Mouse (Mus musculus): ENCODE measurements around the gene Rpl29. TPM values are rescaled to one million over a fixed set of nuclear protein-coding genes. Genes with fewer than 3 reads are reported as not detected.

Rpl29 gene
- polyA plus RNA-seq, 1 experiment from 2014 or later = 781 TPM

DNA sequence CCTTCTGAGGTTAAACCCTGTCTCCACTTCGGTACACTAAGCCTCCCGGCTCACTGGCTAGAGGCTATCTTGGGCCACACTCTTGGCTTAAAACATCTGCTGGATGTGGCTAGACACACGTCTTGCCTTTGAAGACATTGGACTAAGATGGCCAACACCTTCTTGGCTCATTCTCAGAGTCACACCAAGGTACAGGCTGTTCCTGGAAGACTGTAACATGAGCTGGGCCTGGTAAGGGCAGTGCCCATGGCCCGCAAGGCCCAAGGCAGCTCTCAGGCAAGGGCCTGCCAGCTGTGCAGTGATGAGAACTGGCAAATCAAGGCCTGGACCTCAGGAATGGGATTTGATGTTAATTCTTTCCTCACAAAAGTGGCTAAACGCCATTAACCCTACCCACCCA lies 15.6 kb upstream of the Rpl29 start:
- Histone ChIP-seq H3K4me3 (replicated peaks; ENCODE audit: low read length) (no peak overlapping the region), H3K4me1 (replicated peaks; ENCODE audit: control insufficient read depth, insufficient read depth, low read length) (peaks cover 14% of the 10 kb centered on the region), H3K9ac (no peak overlapping the region), H3K9me3 (ENCODE audit: control insufficient read depth, low read length) (no peaks in the 10 kb centered on the region), H3K4me2 (replicated peaks) (no peak overlapping the region), H3K27ac (no peak overlapping the region), H3K27me3 (ENCODE audit: control insufficient read depth, insufficient read depth, low read length) (no peaks in the 10 kb centered on the region), H3K36me3 (replicated peaks; ENCODE audit: control insufficient read depth, insufficient read depth) (no peaks in the 10 kb centered on the region)
- WGBS = 85% methylated on average over 5 of the region's 5 CpGs
- ATAC-seq (ENCODE audit: low FRiP score) (no peak), DNase-seq (ENCODE audit: low spot score) (no peak)

DNA sequence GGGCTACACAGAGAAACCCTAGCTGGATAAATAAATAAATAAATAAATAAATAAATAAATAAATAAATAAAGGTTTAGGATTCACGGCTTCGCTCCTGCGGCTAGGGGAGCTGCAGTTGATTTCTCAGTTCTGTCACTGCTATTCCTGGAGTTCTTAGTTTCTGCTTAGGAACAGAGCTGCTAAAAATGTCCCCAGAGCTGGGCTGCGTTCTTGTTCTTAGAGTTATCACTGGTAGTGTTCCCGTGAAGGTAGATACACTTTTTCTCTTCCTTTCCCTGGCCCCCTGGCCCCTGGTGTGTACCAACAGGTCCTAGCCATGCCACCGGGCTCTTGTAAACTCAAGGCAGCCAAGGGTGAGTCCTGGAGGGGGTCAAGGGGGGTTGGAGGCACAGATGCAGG lies 12.4 kb upstream of the Rpl29 start:
- no peak for DNase-seq (ENCODE audit: low spot score)
- no peak overlapping the region for H3K4me2 ChIP-seq (replicated peaks)

DNA sequence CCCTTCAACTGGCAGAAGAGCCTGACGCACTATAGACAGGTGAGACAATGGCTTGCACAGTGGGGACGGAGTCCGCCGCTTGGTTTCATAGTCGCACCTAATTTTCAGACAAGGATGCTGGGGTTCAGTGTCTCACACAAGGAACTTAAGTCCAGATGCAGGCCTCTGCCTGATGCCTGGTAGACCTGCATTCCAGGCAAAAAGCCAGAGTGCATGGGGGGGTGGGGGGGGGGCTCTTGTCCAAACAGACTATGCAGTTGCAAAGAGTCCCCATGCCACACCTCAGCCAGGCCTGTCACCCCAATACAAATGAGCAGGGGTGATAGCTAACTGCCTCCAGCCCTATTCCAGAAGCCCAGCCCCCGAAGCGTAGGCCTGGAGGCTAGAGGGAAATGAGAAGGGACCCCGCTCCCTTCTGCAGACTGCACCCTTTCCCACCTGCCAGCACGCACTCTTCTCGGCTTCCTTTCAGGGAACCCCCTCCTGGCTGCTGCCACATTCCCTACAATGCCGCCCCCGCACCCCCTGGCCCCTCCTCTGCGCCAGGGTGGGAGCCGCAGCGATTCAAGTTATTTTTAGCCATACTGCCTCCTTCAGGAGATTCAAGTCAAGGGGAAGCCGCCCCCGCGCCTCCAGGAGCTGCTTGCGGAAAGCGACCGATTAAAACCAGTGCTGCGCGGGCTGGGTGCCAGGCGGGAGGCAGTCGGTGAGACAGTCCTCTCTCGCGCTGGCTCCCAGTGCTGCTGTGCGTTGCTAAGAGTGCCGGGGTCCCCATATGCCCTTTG lies 11.2 kb upstream of the Rpl29 start:
- Histone ChIP-seq H3K9ac (peak overlapping the region; percentile 25), H3K4me3 (replicated peaks; ENCODE audit: low read length) (peak overlapping the region; percentile 10), H3K4me1 (replicated peaks; ENCODE audit: control insufficient read depth, insufficient read depth, low read length) (peaks cover 32% of the 10 kb centered on the region), H3K27ac (peak overlapping the region; percentile 11; the same call in 1 of the 2 replicates), H3K4me2 (replicated peaks) (peak overlapping the region; percentile 47), H3K36me3 (replicated peaks; ENCODE audit: control insufficient read depth, insufficient read depth) (no peaks in the 10 kb centered on the region), H3K9me3 (ENCODE audit: control insufficient read depth, low read length) (no peaks in the 10 kb centered on the region), H3K27me3 (ENCODE audit: control insufficient read depth, insufficient read depth, low read length) (no peaks in the 10 kb centered on the region)
- DNase-seq (ENCODE audit: low spot score) (peak; percentile 81), ATAC-seq (ENCODE audit: low FRiP score) (peak; percentile 60; the same call in 1 of the 2 replicates)
- WGBS = 14% methylated on average over 29 of the region's 29 CpGs

More for the DNA sequence above, 12.4 kb upstream of the Rpl29 start:
- Histone ChIP-seq H3K4me3 (replicated peaks; ENCODE audit: low read length) (no peak overlapping the region), H3K27ac (no peak overlapping the region), H3K27me3 (ENCODE audit: control insufficient read depth, insufficient read depth, low read length) (no peaks in the 10 kb centered on the region), H3K4me1 (replicated peaks; ENCODE audit: control insufficient read depth, insufficient read depth, low read length) (peaks cover 32% of the 10 kb centered on the region), H3K9me3 (ENCODE audit: control insufficient read depth, low read length) (no peaks in the 10 kb centered on the region), H3K36me3 (replicated peaks; ENCODE audit: control insufficient read depth, insufficient read depth) (no peaks in the 10 kb centered on the region), H3K9ac (no peak overlapping the region)
- WGBS = 92% methylated on average over 6 of the region's 6 CpGs
- ATAC-seq (ENCODE audit: low FRiP score) = no peak

DNA sequence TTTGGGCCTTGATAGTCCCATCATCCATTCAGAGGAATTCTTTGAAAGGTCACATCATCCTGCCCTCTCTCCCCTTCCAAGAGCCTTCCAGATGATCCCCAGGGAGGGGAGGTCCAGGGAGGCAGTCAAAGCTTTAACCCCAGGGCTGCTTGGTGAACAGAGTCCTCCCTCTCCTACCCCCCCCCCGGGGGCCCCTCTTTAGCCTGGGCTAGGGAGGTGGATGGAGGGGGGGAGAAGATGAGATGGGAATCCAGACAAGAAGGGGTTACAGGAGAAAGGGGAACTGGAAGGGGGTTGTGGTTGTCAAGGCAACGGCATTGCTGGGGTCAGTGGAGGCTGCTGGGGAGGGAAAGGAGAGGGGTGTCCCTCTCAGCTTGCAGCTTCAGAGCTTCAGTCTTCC lies 8.6 kb upstream of the Rpl29 start:
- no peak overlapping the region; the same call in 1 of the 2 replicates for H3K27ac ChIP-seq
- no peak overlapping the region for H3K4me3 ChIP-seq (replicated peaks; ENCODE audit: low read length)
- H3K27me3 ChIP-seq (ENCODE audit: control insufficient read depth, insufficient read depth, low read length) = no peaks in the 10 kb centered on the region
- WGBS = 8% methylated on average over 2 of the region's 2 CpGs
- H3K4me1 ChIP-seq (replicated peaks; ENCODE audit: control insufficient read depth, insufficient read depth, low read length) = peaks cover 32% of the 10 kb centered on the region
- H3K9ac ChIP-seq = peak overlapping the region; percentile 25; the same call in 1 of the 2 replicates
- DNase-seq (ENCODE audit: low spot score) (peak; percentile 29), ATAC-seq (ENCODE audit: low FRiP score) (peak; percentile 16; the same call in 1 of the 2 replicates)
- H3K9me3 ChIP-seq (ENCODE audit: control insufficient read depth, low read length) = no peaks in the 10 kb centered on the region
- H3K36me3 ChIP-seq (replicated peaks; ENCODE audit: control insufficient read depth, insufficient read depth) = no peaks in the 10 kb centered on the region
- peak overlapping the region; percentile 39; the same call in 1 of the 2 replicates for H3K4me2 ChIP-seq (replicated peaks)

DNA sequence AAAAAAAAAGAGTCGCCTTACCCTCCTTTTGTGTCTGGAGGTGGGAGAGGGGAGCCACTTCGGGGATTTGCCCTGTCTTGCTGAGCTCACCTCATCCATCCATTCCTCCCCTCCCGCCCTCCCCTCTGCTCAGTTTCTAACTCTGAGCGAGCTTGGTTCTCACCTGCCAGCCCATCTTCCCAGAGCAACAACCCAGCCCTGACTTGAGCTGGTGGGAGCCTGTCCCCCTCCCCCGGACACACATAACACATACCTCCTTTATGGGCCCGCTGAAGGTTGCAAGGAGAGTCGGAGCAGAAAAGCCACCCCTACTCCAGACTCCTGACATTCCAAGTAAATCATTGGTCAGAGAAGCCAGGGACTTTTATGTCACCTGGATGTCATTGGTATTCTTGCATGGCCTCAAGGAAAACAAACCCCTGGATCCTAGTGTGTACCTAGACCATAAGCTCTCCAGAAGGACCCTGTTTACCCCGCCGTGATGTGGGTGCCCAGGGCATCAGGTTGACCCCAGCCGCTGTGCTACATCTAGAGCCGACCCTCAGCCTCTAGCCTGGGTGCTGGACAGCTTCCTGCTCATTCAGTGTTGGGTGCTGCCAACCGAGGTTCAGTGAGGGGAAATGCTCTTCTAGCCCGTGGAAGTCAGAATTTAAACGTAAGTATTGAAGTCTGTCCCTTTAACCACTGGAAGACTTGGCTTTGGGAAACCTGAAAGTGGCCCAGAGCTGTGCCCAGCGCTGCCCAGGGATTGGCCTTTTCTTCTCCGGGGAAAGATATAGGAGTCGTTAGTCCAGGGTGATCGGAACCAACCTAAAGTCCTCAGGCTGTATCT lies 8.0 kb upstream of the Rpl29 start:
- Histone ChIP-seq H3K4me1 (replicated peaks; ENCODE audit: control insufficient read depth, insufficient read depth, low read length) (peaks cover 32% of the 10 kb centered on the region), H3K4me3 (replicated peaks; ENCODE audit: low read length) (no peak overlapping the region), H3K27ac (no peak overlapping the region; the same call in 1 of the 2 replicates), H3K9me3 (ENCODE audit: control insufficient read depth, low read length) (no peaks in the 10 kb centered on the region), H3K4me2 (replicated peaks) (peak overlapping the region; percentile 39), H3K36me3 (replicated peaks; ENCODE audit: control insufficient read depth, insufficient read depth) (no peaks in the 10 kb centered on the region), H3K27me3 (ENCODE audit: control insufficient read depth, insufficient read depth, low read length) (no peaks in the 10 kb centered on the region), H3K9ac (no peak overlapping the region)
- 4% methylated on average over 18 of the region's 18 CpGs for WGBS
- DNase-seq (ENCODE audit: low spot score) (no peak), ATAC-seq (ENCODE audit: low FRiP score) (peak; percentile 31; the same call in 1 of the 2 replicates)

DNA sequence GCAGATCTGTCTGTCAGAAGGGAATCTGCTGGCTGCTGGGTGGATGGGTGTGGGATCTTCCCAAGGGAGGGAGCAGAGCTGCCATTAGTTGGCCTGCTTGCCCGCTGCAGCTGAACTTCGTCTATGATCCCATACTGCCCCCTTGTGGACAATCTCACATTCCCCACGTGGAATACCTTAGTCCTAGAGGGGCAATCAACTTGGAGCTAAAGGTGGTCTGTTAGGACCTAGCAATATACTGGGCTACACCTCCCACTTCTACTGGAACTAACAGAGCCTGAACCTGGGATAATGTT lies 7.4 kb upstream of the Rpl29 start:
- Histone ChIP-seq H3K9ac (no peak overlapping the region), H3K27ac (no peak overlapping the region), H3K9me3 (ENCODE audit: control insufficient read depth, low read length) (no peaks in the 10 kb centered on the region), H3K27me3 (ENCODE audit: control insufficient read depth, insufficient read depth, low read length) (no peaks in the 10 kb centered on the region), H3K4me1 (replicated peaks; ENCODE audit: control insufficient read depth, insufficient read depth, low read length) (peaks cover 32% of the 10 kb centered on the region), H3K36me3 (replicated peaks; ENCODE audit: control insufficient read depth, insufficient read depth) (no peaks in the 10 kb centered on the region), H3K4me2 (replicated peaks) (peak overlapping the region; percentile 39), H3K4me3 (replicated peaks; ENCODE audit: low read length) (no peak overlapping the region)
- WGBS = 0% methylated on average over 3 of the region's 3 CpGs
- peak; percentile 64; the same call in 1 of the 2 replicates for ATAC-seq (ENCODE audit: low FRiP score)
- peak; percentile 94 for DNase-seq (ENCODE audit: low spot score)

DNA sequence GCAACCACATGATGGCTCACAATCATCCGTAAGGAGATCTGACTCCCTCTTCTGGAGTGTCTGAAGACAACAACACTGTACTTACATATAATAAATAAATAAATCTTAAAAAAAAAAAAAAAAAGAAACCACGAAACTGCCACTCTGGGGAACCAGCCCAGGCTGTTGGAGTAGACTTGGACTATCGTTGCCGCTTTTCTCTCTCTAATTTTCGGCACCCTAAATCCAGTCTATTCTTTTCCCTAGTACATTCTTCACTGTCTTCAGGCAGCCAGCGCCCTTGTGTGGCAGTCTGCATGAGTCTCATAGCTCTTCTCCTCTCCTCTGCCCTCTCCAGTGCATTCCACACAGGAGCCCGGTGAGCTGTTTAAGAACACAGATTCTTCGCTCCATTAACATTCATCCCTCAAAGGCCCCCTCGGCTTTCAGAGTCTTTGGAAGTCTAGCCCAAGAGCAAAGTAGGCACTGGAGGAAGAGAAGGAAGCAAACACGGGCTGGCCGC lies 484 bp upstream of the Rpl29 start:
- Histone ChIP-seq H3K36me3 (replicated peaks; ENCODE audit: control insufficient read depth, insufficient read depth) (peaks cover 34% of the 10 kb centered on the region), H3K4me2 (replicated peaks) (peak overlapping the region; percentile 63), H3K4me3 (replicated peaks; ENCODE audit: low read length) (peak overlapping the region; percentile 75), H3K9me3 (ENCODE audit: control insufficient read depth, low read length) (no peaks in the 10 kb centered on the region), H3K27me3 (ENCODE audit: control insufficient read depth, insufficient read depth, low read length) (no peaks in the 10 kb centered on the region), H3K27ac (peak overlapping the region; percentile 97), H3K4me1 (replicated peaks; ENCODE audit: control insufficient read depth, insufficient read depth, low read length) (peaks cover 8% of the 10 kb centered on the region), H3K9ac (peak overlapping the region; percentile 59)
- DNase-seq (ENCODE audit: low spot score) (peak; percentile 66), ATAC-seq (ENCODE audit: low FRiP score) (peak; percentile 65)
- 11% methylated on average over 11 of the region's 11 CpGs for WGBS

DNA sequence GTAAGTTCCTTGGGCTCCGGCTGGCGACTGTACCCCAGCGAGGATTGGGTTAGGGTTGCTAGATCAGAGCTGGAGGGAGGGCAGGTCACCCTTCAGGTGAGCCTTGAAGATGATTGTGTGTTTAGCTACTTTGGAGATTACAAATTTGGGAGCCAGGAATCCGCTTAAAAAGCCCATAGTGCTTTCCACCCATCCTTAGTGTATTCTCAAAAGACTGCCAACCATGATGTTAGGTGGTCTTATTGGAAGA lies 686 bp downstream of the Rpl29 start:
- Histone ChIP-seq H3K27ac (peak overlapping the region; percentile 97), H3K9me3 (ENCODE audit: control insufficient read depth, low read length) (no peaks in the 10 kb centered on the region), H3K9ac (peak overlapping the region; percentile 86), H3K4me3 (replicated peaks; ENCODE audit: low read length) (peak overlapping the region; percentile 75), H3K27me3 (ENCODE audit: control insufficient read depth, insufficient read depth, low read length) (no peaks in the 10 kb centered on the region), H3K4me2 (replicated peaks) (peak overlapping the region; percentile 68), H3K4me1 (replicated peaks; ENCODE audit: control insufficient read depth, insufficient read depth, low read length) (peaks cover 8% of the 10 kb centered on the region), H3K36me3 (replicated peaks; ENCODE audit: control insufficient read depth, insufficient read depth) (peaks cover 39% of the 10 kb centered on the region)
- WGBS = 2% methylated on average over 4 of the region's 4 CpGs
- no peak for ATAC-seq (ENCODE audit: low FRiP score)
- DNase-seq (ENCODE audit: low spot score) = no peak

DNA sequence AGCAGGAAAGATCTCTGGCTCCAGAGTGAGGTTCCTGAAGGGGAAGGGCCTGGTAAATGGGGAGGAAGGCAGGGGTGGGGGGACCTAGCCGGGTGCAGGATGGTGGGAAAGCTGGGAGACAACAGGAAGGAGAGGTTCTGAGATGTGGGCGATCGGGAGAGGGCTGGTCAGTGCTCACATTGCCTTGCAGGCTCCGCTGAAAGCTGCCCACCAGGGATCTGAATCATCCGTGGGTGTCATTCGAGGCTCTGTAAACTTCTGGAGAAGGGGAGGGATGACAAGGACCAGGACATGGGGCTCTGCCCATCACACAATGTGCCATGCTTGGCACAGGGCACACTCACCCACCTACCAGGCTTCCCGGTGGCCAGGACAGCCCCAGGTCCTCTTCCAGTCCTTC lies 4.1 kb downstream of the Rpl29 start:
- DNase-seq (ENCODE audit: low spot score) (no peak), ATAC-seq (ENCODE audit: low FRiP score) (no peak)
- Histone ChIP-seq H3K9me3 (ENCODE audit: control insufficient read depth, low read length) (no peaks in the 10 kb centered on the region), H3K4me2 (replicated peaks) (no peak overlapping the region), H3K9ac (no peak overlapping the region), H3K27me3 (ENCODE audit: control insufficient read depth, insufficient read depth, low read length) (no peaks in the 10 kb centered on the region), H3K4me1 (replicated peaks; ENCODE audit: control insufficient read depth, insufficient read depth, low read length) (peaks cover 14% of the 10 kb centered on the region), H3K4me3 (replicated peaks; ENCODE audit: low read length) (no peak overlapping the region), H3K27ac (no peak overlapping the region), H3K36me3 (replicated peaks; ENCODE audit: control insufficient read depth, insufficient read depth) (peaks cover 39% of the 10 kb centered on the region)
- 82% methylated on average over 7 of the region's 7 CpGs for WGBS
